Mouse (Mus musculus) forebrain, postnatal 0 days (tissue): ENCODE data around the gene Satb2. TPM values are rescaled to one million over a fixed set of nuclear protein-coding genes. Genes with fewer than 3 reads are reported as not detected.
A peak's percentile ranks its signal among the peaks of the same experiment; 100 is the strongest.

Source experiments
- ATAC-seq: fragments of 200-750 bp; cut with Nextera tagmentation; 2 replicates; pipeline ENCODE4 v1.8.0; 2017; ENCODE audit warnings: mild to moderate bottlenecking, moderate library complexity
- DNase-seq: peaks from one replicate; pipeline ENCODE4 v3.0.0-alpha.2; 2015
- H3K27ac ChIP-seq: fragments of 300-500 bp; sonication (generic); 2 replicates; pipeline ENCODE4 v1.5.1; 2014; ENCODE audit warnings: low read depth, mild to moderate bottlenecking, antibody characterized with exemption, low read length, moderate library complexity, mixed read lengths
- H3K27me3 ChIP-seq: fragments of 300-500 bp; sonication (generic); 2 replicates; pipeline ENCODE4 v1.6.1; 2014; ENCODE audit warnings: mild to moderate bottlenecking, low read length, mixed read lengths; ENCODE audit not compliant: insufficient read depth
- H3K36me3 ChIP-seq: fragments of 300-500 bp; sonication (generic); 2 replicates; pipeline ENCODE4 v1.6.1; 2014; ENCODE audit warnings: mild to moderate bottlenecking, moderate library complexity; ENCODE audit not compliant: insufficient read depth
- H3K4me1 ChIP-seq: fragments of 300-500 bp; sonication (generic); 2 replicates; pipeline ENCODE4 v1.6.1; 2014; ENCODE audit warnings: antibody characterized with exemption; ENCODE audit not compliant: insufficient read depth
- H3K4me2 ChIP-seq: fragments of 300-500 bp; sonication (generic); 2 replicates; pipeline ENCODE4 v1.6.1; 2014; ENCODE audit warnings: low read depth, mild to moderate bottlenecking, moderate library complexity
- H3K4me3 ChIP-seq: fragments of 300-500 bp; sonication (generic); 2 replicates; pipeline ENCODE4 v1.5.1; 2014; ENCODE audit warnings: low read depth, low read length, mixed read lengths
- H3K9ac ChIP-seq: fragments of 300-500 bp; sonication (generic); 2 replicates; pipeline ENCODE4 v1.6.1; 2014; ENCODE audit warnings: mild to moderate bottlenecking
- H3K9me3 ChIP-seq: fragments of 300-500 bp; sonication (generic); 2 replicates; pipeline ENCODE4 v1.6.1; 2016; ENCODE audit warnings: low read length
- CTCF ChIP-seq: sonication (generic); IDR thresholded peaks from 2 replicates; pipeline ENCODE4 v1.5.1; 2016; ENCODE audit warnings: antibody characterized with exemption, control low read depth, low read depth
- WGBS: fragments of 180-500 bp; shearing (Covaris S2); extraction: QIAGEN DNeasy Blood & Tissue Kit; methylation state at CpG from one replicate; pipeline ENCODE4 v1.1.7; 2014; 5-methylcytosine and 5-hydroxymethylcytosine counted together
- polyA plus RNA-seq: library from polyadenylated mRNA; unstranded; fragments of >200 nt; fragmentation: Nextera tagmentation; extraction: Ambion mirVana; gene quantifications from 2 replicates; pipeline ENCODE4 v1.2.1, GENCODE M21; 2015
- total RNA-seq: library from RNA; depleted of rRNA; stranded (reverse); fragments of >200 nt; gene quantifications from 2 replicates; pipeline ENCODE4 v1.2.3, GENCODE M21; 2014

Satb2 gene
- total and polyA plus RNA-seq, 2 experiments from 2014 or later: 21.7 to 57.1 TPM

DNA sequence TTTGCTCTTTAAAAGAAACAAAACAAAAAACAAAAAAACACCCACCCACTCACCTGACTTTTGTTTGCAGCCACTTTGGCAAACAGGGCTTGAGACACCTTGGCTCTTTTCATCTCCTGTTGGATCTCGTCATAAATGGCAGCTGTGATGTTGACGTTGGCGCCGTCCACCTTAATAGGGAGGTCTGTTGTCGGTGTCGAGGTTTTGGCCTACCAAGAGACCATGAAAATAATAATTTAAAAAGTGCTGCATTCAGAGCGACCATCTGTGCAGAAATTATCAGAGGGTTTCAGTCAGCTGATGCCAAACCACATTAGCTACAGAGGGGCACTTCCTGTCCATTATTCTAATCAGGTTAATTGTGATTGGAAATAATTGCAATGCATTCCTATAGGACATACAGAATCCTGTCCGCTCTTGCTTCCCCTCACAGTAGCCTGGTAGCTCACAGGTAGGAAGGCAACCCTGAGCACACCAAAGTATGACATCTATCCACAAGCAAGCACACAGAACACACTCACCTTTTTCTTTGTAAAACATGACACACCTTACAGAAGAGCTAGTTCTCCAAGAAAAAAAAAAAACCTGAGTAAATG is 132.8 kb downstream of the Satb2 start:
- H3K4me2 ChIP-seq: no peak overlapping the region
- no peaks in the 10 kb centered on the region for H3K27me3 ChIP-seq
- no peaks in the 10 kb centered on the region for H3K36me3 ChIP-seq
- DNase-seq (no peak), ATAC-seq (no peak)
- no peak overlapping the region for H3K9ac ChIP-seq
- H3K27ac ChIP-seq: no peak overlapping the region
- no peaks in the 10 kb centered on the region for H3K9me3 ChIP-seq
- no peak overlapping the region for H3K4me3 ChIP-seq
- TF ChIP-seq CTCF: no peak
- 64% methylated on average over 8 of the region's 8 CpGs for WGBS
- no peaks in the 10 kb centered on the region for H3K4me1 ChIP-seq

GRCm38 (mm10) chr1:56844551-56845330 is 133.7 kb downstream of the Satb2 start:
- TF ChIP-seq CTCF: no peak
- Histone ChIP-seq H3K36me3 (no peaks in the 10 kb centered on the region), H3K27me3 (no peaks in the 10 kb centered on the region), H3K4me3 (no peak overlapping the region), H3K9me3 (no peaks in the 10 kb centered on the region), H3K27ac (no peak overlapping the region), H3K4me2 (no peak overlapping the region), H3K9ac (no peak overlapping the region), H3K4me1 (no peaks in the 10 kb centered on the region)
- ATAC-seq: peak; percentile 28
- 20% methylated on average over 10 of the region's 10 CpGs for WGBS
- no peak for DNase-seq

- H3K27me3 ChIP-seq: no peaks in the 10 kb centered on the region
- no peak overlapping the region for H3K4me2 ChIP-seq
- TF ChIP-seq CTCF: no peak
- 67% methylated on average over 1 of the region's 1 CpGs for WGBS
- no peak overlapping the region for H3K27ac ChIP-seq
- no peaks in the 10 kb centered on the region for H3K36me3 ChIP-seq
- H3K9ac ChIP-seq: no peak overlapping the region
- H3K4me3 ChIP-seq: no peak overlapping the region
- DNase-seq: no peak
- no peak for ATAC-seq
- no peaks in the 10 kb centered on the region for H3K9me3 ChIP-seq
- peaks cover 3% of the 10 kb centered on the region; the same call in 1 of the 2 replicates for H3K4me1 ChIP-seq
Observed at GRCm38 (mm10) chr1:56838901-56839300, 139.5 kb downstream of the Satb2 start.

DNA sequence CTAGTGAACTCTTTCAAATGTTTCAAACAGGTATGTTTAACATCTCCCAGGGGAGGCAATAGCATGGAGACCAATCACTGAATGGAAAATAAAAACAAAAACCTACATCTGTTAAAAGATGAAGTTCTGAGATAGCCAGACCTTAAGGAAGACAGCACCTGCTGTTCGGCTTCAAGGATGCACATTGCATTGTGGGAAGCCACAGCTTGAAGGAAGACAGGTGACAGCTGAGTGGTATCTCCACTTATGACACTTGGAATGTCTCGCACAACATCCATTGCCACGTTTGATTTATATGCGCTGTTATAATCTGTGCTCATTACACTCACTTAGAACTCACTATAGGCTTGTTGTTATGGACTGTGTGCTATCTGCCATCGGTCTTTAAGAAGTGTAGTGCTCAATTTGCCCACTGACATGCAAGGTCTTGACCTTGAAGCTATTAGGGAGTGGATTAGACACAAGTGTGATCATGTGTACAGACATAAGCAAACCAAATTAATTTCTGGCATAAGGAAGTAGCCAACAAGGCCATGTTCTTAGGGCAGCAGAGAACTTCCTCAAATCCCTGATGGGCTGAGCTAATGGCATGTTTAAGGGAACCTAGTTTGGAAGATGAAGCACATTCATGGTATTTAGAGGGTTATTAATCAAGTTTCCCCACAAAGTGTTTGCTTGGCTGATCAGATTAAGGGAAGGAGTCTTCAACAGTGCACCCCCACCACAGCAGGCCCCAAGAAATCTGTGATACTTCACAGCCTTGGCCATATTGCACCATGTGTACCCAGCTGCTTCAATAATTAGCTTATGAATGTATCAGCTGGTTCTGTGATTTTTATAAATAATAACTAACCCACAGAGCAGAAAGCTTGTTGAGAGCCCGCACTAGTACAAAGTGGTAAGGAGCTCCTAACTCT is 144.2 kb downstream of the Satb2 start:
- 53% methylated on average over 6 of the region's 6 CpGs for WGBS
- Histone ChIP-seq H3K9me3 (no peaks in the 10 kb centered on the region), H3K36me3 (peaks cover 3% of the 10 kb centered on the region; the same call in 1 of the 2 replicates), H3K27ac (peak overlapping the region; percentile 62; the same call in 1 of the 2 replicates), H3K27me3 (no peaks in the 10 kb centered on the region), H3K4me3 (no peak overlapping the region), H3K9ac (no peak overlapping the region; the same call in 1 of the 2 replicates), H3K4me1 (peaks cover 8% of the 10 kb centered on the region), H3K4me2 (no peak overlapping the region)
- ATAC-seq: peak; percentile 63
- peak; percentile 48 for DNase-seq
- TF ChIP-seq CTCF: no peak

DNA sequence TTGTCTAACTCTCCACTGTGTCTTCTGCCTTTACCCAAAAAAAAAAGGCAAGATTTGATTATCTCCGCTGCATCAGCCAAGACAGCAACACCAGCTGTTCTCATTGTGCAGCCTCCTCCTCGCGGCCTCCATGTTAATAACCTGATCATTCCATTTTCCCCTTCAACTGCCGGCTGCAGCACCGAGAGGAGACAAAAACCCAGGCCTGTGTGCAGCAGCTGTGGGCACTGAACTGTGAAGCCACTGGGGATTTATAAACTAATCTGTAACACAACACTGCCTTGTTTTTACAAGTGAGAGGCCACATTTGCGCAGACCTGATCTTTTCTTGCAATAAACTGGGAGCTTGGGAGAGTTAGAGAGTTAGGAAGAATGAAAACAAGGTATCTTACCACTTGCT is 145.1 kb downstream of the Satb2 start:
- Histone ChIP-seq H3K9me3 (no peaks in the 10 kb centered on the region), H3K27ac (peak overlapping the region; percentile 62), H3K4me1 (peaks cover 8% of the 10 kb centered on the region), H3K9ac (no peak overlapping the region; the same call in 1 of the 2 replicates), H3K4me2 (no peak overlapping the region; the same call in 1 of the 2 replicates), H3K27me3 (no peaks in the 10 kb centered on the region), H3K4me3 (no peak overlapping the region), H3K36me3 (peaks cover 3% of the 10 kb centered on the region; the same call in 1 of the 2 replicates)
- no peak for TF ChIP-seq CTCF
- DNase-seq (peak; percentile 53), ATAC-seq (peak; percentile 61)
- 7% methylated on average over 6 of the region's 6 CpGs for WGBS

DNA sequence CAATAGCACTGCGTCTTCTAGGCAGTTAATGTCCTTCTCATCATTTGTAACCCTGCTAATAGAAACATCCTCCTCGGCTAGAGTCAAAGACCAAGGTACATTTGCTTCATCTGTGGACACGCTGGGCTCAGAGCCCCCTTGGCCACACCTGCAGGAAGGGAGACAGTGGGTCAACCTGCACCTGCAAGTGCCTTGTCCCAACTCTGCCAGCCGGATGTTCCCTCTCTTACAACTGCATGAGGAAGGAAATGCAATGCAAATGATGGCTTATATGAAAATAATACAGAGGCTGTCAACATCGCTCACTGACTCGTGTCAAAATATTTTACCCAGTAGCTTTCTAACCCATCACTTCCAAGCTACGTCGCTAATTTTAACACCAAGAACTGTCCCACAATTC is 145.7 kb downstream of the Satb2 start:
- Histone ChIP-seq H3K27ac (peak overlapping the region; percentile 62), H3K27me3 (no peaks in the 10 kb centered on the region), H3K9ac (no peak overlapping the region), H3K9me3 (no peaks in the 10 kb centered on the region), H3K4me2 (no peak overlapping the region), H3K4me1 (peaks cover 8% of the 10 kb centered on the region), H3K36me3 (peaks cover 3% of the 10 kb centered on the region; the same call in 1 of the 2 replicates), H3K4me3 (no peak overlapping the region)
- no peak for TF ChIP-seq CTCF
- WGBS: 54% methylated on average over 8 of the region's 8 CpGs
- DNase-seq (no peak), ATAC-seq (no peak; the same call in 1 of the 2 replicates)
